Mouse (Mus musculus) liver, adult (tissue): ENCODE measurements around the gene Tgds.

Experiments used
- GATA4 ChIP-seq: IDR thresholded peaks from 2 replicates; pipeline ENCODE4 v1.6.1; 2014; ENCODE audit warnings: mild to moderate bottlenecking, low read length; ENCODE audit not compliant: insufficient replicate concordance

The Tgds gene

GRCm38 (mm10) chr14:118150656-118151551 is 18.3 kb upstream of the Tgds start:
- no peak for TF ChIP-seq GATA4

GRCm38 (mm10) chr14:118148554-118148953 is 16.0 kb upstream of the Tgds start:
- no peak for TF ChIP-seq GATA4

GRCm38 (mm10) chr14:118148046-118148445 is 15.5 kb upstream of the Tgds start:
- TF ChIP-seq GATA4, result no peak

GRCm38 (mm10) chr14:118142283-118142682 is 9.7 kb upstream of the Tgds start:
- no peak for TF ChIP-seq GATA4

- no peak for TF ChIP-seq GATA4
Measured at GRCm38 (mm10) chr14:118137487-118137886, 4.9 kb upstream of the Tgds start.

- TF ChIP-seq GATA4, result no peak; the same call in 1 of the 2 replicates
Measured at GRCm38 (mm10) chr14:118136744-118137452, 4.3 kb upstream of the Tgds start, which contains the start of gene Gpr180. Gene Gpr180 (plus strand): TSS chr14:118137158.

- TF ChIP-seq GATA4, result no peak
Measured at GRCm38 (mm10) chr14:118131931-118132641, 469 bp downstream of the Tgds start.

GRCm38 (mm10) chr14:118131472-118131871 is 1.1 kb downstream of the Tgds start:
- no peak for TF ChIP-seq GATA4

- no peak for TF ChIP-seq GATA4
Measured at GRCm38 (mm10) chr14:118126301-118126700, 6.3 kb downstream of the Tgds start.

- TF ChIP-seq GATA4, result no peak
Measured at GRCm38 (mm10) chr14:118124771-118125170, 7.8 kb downstream of the Tgds start.

GRCm38 (mm10) chr14:118124129-118124528 is 8.4 kb downstream of the Tgds start:
- TF ChIP-seq GATA4, result peak; percentile 88; the same call in 1 of the 2 replicates

- no peak for TF ChIP-seq GATA4
Measured at GRCm38 (mm10) chr14:118113116-118113515, 19.4 kb downstream of the Tgds start.

GRCm38 (mm10) chr14:118101227-118101990 is 31.1 kb downstream of the Tgds start:
- TF ChIP-seq GATA4, result no peak

- TF ChIP-seq GATA4, result no peak
Measured at GRCm38 (mm10) chr14:118098265-118098664, 34.3 kb downstream of the Tgds start.

- no peak for TF ChIP-seq GATA4
Measured at GRCm38 (mm10) chr14:118089806-118090392, 42.7 kb downstream of the Tgds start.
